Mouse (Mus musculus) brain, embryonic 14.5 days (tissue): ENCODE measurements around the gene Zbtb20.

Experiments used
- CTCF ChIP-seq: fragments of 200-500 bp; IDR thresholded peaks from 2 replicates; pipeline ENCODE4 v1.5.1; 2012; ENCODE audit warnings: inconsistent platforms, mild to moderate bottlenecking, moderate library complexity, borderline replicate concordance; ENCODE audit not compliant: insufficient read depth, insufficient read length; ENCODE audit errors: extremely low read depth
- POLR2A ChIP-seq: fragments of 200-500 bp; IDR thresholded peaks from 2 replicates; pipeline ENCODE4 v1.6.1; 2012; ENCODE audit warnings: mild to moderate bottlenecking, inconsistent platforms, borderline replicate concordance; ENCODE audit not compliant: poor library complexity, insufficient read depth, insufficient read length, severe bottlenecking; ENCODE audit errors: extremely low read depth

DNA sequence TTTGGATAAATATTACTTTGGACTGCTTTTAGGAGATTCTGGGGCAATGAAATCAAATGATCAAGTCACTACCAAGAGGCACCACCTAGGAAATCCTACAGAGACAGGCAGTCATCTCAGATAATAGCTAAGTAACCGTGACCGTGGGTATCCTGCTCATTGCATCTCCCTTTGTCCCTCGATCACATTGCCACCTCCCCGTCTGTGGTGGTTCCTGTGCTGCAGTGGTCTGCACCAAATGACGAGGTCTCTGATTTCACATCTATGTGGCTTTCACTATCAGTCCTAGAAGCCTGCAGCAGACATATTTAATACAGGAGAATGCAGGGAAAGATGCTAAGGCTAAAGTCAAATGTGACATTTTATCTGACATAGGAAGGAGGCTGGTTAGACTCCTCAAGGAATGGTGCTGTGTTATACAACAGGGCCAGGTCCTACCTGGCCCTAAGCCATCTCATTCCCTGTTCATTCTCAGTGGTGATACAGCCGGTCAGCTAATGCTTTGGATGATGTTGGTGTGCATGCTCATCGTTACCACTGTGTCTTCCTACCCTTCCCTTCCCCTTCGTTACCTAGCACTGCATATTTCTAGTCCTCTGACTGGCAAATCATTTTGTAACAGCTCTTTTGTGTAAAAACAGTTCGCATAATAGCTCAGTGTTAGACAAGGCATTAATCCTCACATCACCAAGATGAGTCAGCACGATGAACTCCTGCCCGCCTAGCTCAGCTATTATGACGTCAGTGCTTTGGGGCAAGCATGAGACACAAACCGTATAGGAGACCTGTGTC is 588.2 kb downstream of the Zbtb20 start:
- TF ChIP-seq POLR2A (no peak), CTCF (no peak)
